Mouse (Mus musculus): ENCODE measurements around the gene Cabp4.

The Cabp4 gene

GRCm38 (mm10) chr19:4102626-4103025, 41.2 kb downstream of the Cabp4 start:
- no peak for DNase-seq (ENCODE audit: low spot score in 2 of 2)

GRCm38 (mm10) chr19:4102049-4102448, 41.8 kb downstream of the Cabp4 start:
- DNase-seq (ENCODE audit: low spot score in 2 of 2) = no peak

GRCm38 (mm10) chr19:4101466-4101865, 42.4 kb downstream of the Cabp4 start:
- no peak for DNase-seq (ENCODE audit: low spot score in 2 of 2)

GRCm38 (mm10) chr19:4100718-4101261, 43.0 kb downstream of the Cabp4 start:
- DNase-seq (ENCODE audit: low spot score in 2 of 2) = peak; percentile 68 to 78

GRCm38 (mm10) chr19:4099837-4100717, 43.8 kb downstream of the Cabp4 start, which contains the start of gene Pitpnm1:
TSS of gene Pitpnm1 (plus strand) at chr19:4099998.
- peak in 1 of 2 experiments; percentile 52 for DNase-seq (ENCODE audit: low spot score in 2 of 2)

GRCm38 (mm10) chr19:4099056-4099455, 44.8 kb downstream of the Cabp4 start:
- DNase-seq (ENCODE audit: low spot score in 2 of 2) = peak; percentile 89 to 92

GRCm38 (mm10) chr19:4098426-4098825, 45.4 kb downstream of the Cabp4 start:
- no peak for DNase-seq (ENCODE audit: low spot score in 2 of 2)

GRCm38 (mm10) chr19:4097441-4097825, 46.4 kb downstream of the Cabp4 start:
- no peak for DNase-seq (ENCODE audit: low spot score in 2 of 2)

GRCm38 (mm10) chr19:4096642-4097440, 47.0 kb downstream of the Cabp4 start, which contains the start of gene Cdk2ap2:
TSS of gene Cdk2ap2 (plus strand) at chr19:4097182.
- DNase-seq (ENCODE audit: low spot score in 2 of 2) = peak; percentile 100

GRCm38 (mm10) chr19:4095802-4096201, 48.0 kb downstream of the Cabp4 start:
- no peak for DNase-seq (ENCODE audit: low spot score in 2 of 2)

GRCm38 (mm10) chr19:4094774-4095303, 49.0 kb downstream of the Cabp4 start:
- DNase-seq (ENCODE audit: low spot score in 2 of 2) = no peak

GRCm38 (mm10) chr19:4094348-4094747, 49.5 kb downstream of the Cabp4 start:
- DNase-seq (ENCODE audit: low spot score in 2 of 2) = no peak

GRCm38 (mm10) chr19:4093772-4094171, 50.1 kb downstream of the Cabp4 start:
- DNase-seq (ENCODE audit: low spot score in 2 of 2) = no peak

- no peak for DNase-seq (ENCODE audit: low spot score in 2 of 2)
Measured at GRCm38 (mm10) chr19:4092750-4093149, 51.1 kb downstream of the Cabp4 start.

- DNase-seq (ENCODE audit: low spot score in 2 of 2) = no peak
Measured at GRCm38 (mm10) chr19:4091383-4091782, 52.5 kb downstream of the Cabp4 start.

- no peak for DNase-seq (ENCODE audit: low spot score in 2 of 2)
Measured at GRCm38 (mm10) chr19:4090446-4090845, 53.4 kb downstream of the Cabp4 start.

- DNase-seq (ENCODE audit: low spot score in 2 of 2) = no peak
Measured at GRCm38 (mm10) chr19:4089128-4089527, 54.7 kb downstream of the Cabp4 start.

GRCm38 (mm10) chr19:4088146-4088545, 55.7 kb downstream of the Cabp4 start:
- no peak for DNase-seq (ENCODE audit: low spot score in 2 of 2)

- DNase-seq (ENCODE audit: low spot score in 2 of 2) = no peak
Measured at GRCm38 (mm10) chr19:4087090-4087489, 56.7 kb downstream of the Cabp4 start.

GRCm38 (mm10) chr19:4086156-4086555, 57.7 kb downstream of the Cabp4 start:
- DNase-seq (ENCODE audit: low spot score in 2 of 2) = no peak

All from frontal cortex, postnatal 36 days (tissue).